Mouse (Mus musculus) cortical plate, adult 2 months (tissue): Measurements from ENCODE around the gene Eed.

Experiments
- CTCF ChIP-seq: fragments of 200-500 bp; IDR thresholded peaks from 2 replicates; pipeline ENCODE4 v1.5.1; 2011; ENCODE audit warnings: mild to moderate bottlenecking, control low read depth, low read length; ENCODE audit not compliant: insufficient read depth; ENCODE audit errors: extremely low read depth
- POLR2A ChIP-seq: fragments of 200-500 bp; IDR thresholded peaks from 2 replicates; pipeline ENCODE4 v1.6.1; 2011; ENCODE audit warnings: mild to moderate bottlenecking, low read length, control low read depth; ENCODE audit not compliant: insufficient read depth; ENCODE audit errors: extremely low read depth

DNA sequence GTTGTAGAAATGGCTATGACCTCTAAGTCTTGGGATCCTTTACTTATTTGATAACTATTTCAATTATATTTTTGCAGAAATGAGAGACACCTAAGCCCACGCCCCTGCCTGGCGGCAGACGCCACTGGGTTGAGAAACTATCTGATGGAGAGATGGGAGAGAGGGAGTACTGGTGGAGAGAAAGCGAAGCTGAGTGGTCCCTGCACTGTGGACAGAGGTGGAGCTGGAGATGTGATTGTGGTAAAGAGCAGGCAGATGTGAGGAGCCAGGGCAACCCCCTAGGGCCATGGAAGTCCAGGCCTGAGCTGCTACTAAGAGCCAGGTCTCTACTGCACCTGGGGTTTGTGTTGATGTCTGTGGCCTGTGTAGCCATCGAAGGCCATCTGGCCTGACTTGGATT, 18.7 kb upstream of the Eed start:
- no peak for TF ChIP-seq CTCF
- TF ChIP-seq POLR2A = no peak
